Mouse (Mus musculus) mature B cell (primary cell): ENCODE data around the gene Nt5e.
"Not testable (repeated sequence)": the region's sequence is repeated elsewhere in the genome, so short reads cannot be mapped to it uniquely, and the experiment has no call there.

ENCODE experiments used
- in situ Hi-C: fragments of 300-500 bp; cut with MboI; formaldehyde crosslinking; loops from 2 replicates; pipeline ENCODE4 v1.14.3; 2019

Nt5e gene

GRCm38 (mm10) chr9:88326930-88327901 is at the start of gene Nt5e:
Gene Nt5e, plus strand, starts transcription at chr9:88327197.
- in situ Hi-C loops, result no loop called here

- in situ Hi-C loops, result no loop called here
Measured at GRCm38 (mm10) chr9:88277588-88277987, 49.4 kb upstream of the Nt5e start.

GRCm38 (mm10) chr9:88279728-88280127 is 47.3 kb upstream of the Nt5e start:
- in situ Hi-C loops, result no loop called here

- in situ Hi-C loops, result no loop called here
Measured at GRCm38 (mm10) chr9:88289568-88290168, 37.3 kb upstream of the Nt5e start.

GRCm38 (mm10) chr9:88292836-88293370 is 34.1 kb upstream of the Nt5e start:
- in situ Hi-C loops, result no loop called here

GRCm38 (mm10) chr9:88295798-88296197 is 31.2 kb upstream of the Nt5e start:
- in situ Hi-C loops, result no loop called here

GRCm38 (mm10) chr9:88296321-88296720 is 30.7 kb upstream of the Nt5e start:
- in situ Hi-C loops, result no loop called here

GRCm38 (mm10) chr9:88297244-88297643 is 29.8 kb upstream of the Nt5e start:
- in situ Hi-C loops, result not testable (repeated sequence)

GRCm38 (mm10) chr9:88297871-88298658 is 28.9 kb upstream of the Nt5e start:
- in situ Hi-C loops, result no loop called here

- in situ Hi-C loops, result no loop called here
Measured at GRCm38 (mm10) chr9:88307019-88307618, 19.9 kb upstream of the Nt5e start.

- in situ Hi-C loops, result no loop called here
Measured at GRCm38 (mm10) chr9:88309127-88309526, 17.9 kb upstream of the Nt5e start.

GRCm38 (mm10) chr9:88319226-88319625 is 7.8 kb upstream of the Nt5e start:
- in situ Hi-C loops, result no loop called here

GRCm38 (mm10) chr9:88324616-88325015 is 2.4 kb upstream of the Nt5e start:
- in situ Hi-C loops, result no loop called here

- in situ Hi-C loops, result no loop called here
Measured at GRCm38 (mm10) chr9:88328666-88329065, 1.7 kb downstream of the Nt5e start.

- in situ Hi-C loops, result no loop called here
Measured at GRCm38 (mm10) chr9:88329166-88329748, 2.3 kb downstream of the Nt5e start.

- in situ Hi-C loops, result no loop called here
Measured at GRCm38 (mm10) chr9:88330316-88330715, 3.3 kb downstream of the Nt5e start.

GRCm38 (mm10) chr9:88332447-88332846 is 5.5 kb downstream of the Nt5e start:
- in situ Hi-C loops, result no loop called here

- in situ Hi-C loops, result no loop called here
Measured at GRCm38 (mm10) chr9:88335839-88336238, 8.8 kb downstream of the Nt5e start.

- in situ Hi-C loops, result no loop called here
Measured at GRCm38 (mm10) chr9:88340819-88341218, 13.8 kb downstream of the Nt5e start.

- in situ Hi-C loops, result no loop called here
Measured at GRCm38 (mm10) chr9:88342241-88342640, 15.2 kb downstream of the Nt5e start.

GRCm38 (mm10) chr9:88342701-88343100 is 15.7 kb downstream of the Nt5e start:
- in situ Hi-C loops, result no loop called here
